Mouse (Mus musculus) MEL (cell line): ENCODE results near the gene Hist2h2aa1. TPM values are rescaled to one million over a fixed set of nuclear protein-coding genes. Genes with fewer than 3 reads are reported as not detected.

Source experiments
- DNase-seq: peaks from one replicate; pipeline ENCODE4 v3.0.0; 2011; ENCODE audit warnings: low read depth, low spot score
- H3K27ac ChIP-seq: 2 replicates; pipeline ENCODE4 v1.5.1; 2012; ENCODE audit warnings: low read depth, mild to moderate bottlenecking, control low read depth, low read length, moderate library complexity; ENCODE audit not compliant: control insufficient read depth
- H3K27me3 ChIP-seq, 2 experiments: fragments of 150-350 bp in 1 of 2; sonication (generic) in 1 of 2; 2 replicates each; pipeline ENCODE4 v1.6.1; 2012; ENCODE audit warnings: low read length in 2 of 2, mild to moderate bottlenecking in 2 of 2, improper control_type of control experiment in 1 of 2, moderate library complexity in 1 of 2; ENCODE audit not compliant: insufficient read depth in 2 of 2, control insufficient read depth in 1 of 2
- H3K36me3 ChIP-seq, 2 experiments: 2 replicates each; pipeline ENCODE4 v1.6.1; 2012 to 2014; ENCODE audit warnings: low read length in 2 of 2, improper control_type of control experiment in 1 of 2, inconsistent platforms in 1 of 2, mild to moderate bottlenecking in 1 of 2; ENCODE audit not compliant: insufficient read depth in 2 of 2, control insufficient read depth in 1 of 2
- H3K4me1 ChIP-seq, 2 experiments: fragments of 150-350 bp in 1 of 2; sonication (generic) in 1 of 2; 2 replicates each; pipeline ENCODE4 v1.6.1; 2012; ENCODE audit warnings: low read length in 2 of 2, improper control_type of control experiment in 1 of 2, mild to moderate bottlenecking in 1 of 2; ENCODE audit not compliant: insufficient read depth in 2 of 2, control insufficient read depth in 1 of 2
- H3K4me3 ChIP-seq, 2 experiments: fragments of 150-350 bp in 1 of 2; sonication (generic) in 1 of 2; 2 replicates each; pipeline ENCODE4 v1.5.1; 2012; ENCODE audit warnings: low read depth in 2 of 2, low read length in 2 of 2, mild to moderate bottlenecking in 2 of 2, moderate library complexity in 2 of 2, control low read depth in 1 of 2, improper control_type of control experiment in 1 of 2; ENCODE audit not compliant: control insufficient read depth in 1 of 2, insufficient read depth in 1 of 2
- H3K79me2 ChIP-seq: 2 replicates; pipeline ENCODE4 v1.6.1; 2012; ENCODE audit warnings: mild to moderate bottlenecking, low read length, moderate library complexity; ENCODE audit not compliant: control insufficient read depth, poor library complexity, insufficient read depth
- H3K9ac ChIP-seq: 2 replicates; pipeline ENCODE4 v1.6.1; 2012; ENCODE audit warnings: low read depth, mild to moderate bottlenecking, control low read depth, low read length, moderate library complexity; ENCODE audit not compliant: control insufficient read depth, poor library complexity, severe bottlenecking
- H3K9me3 ChIP-seq: fragments of 150-350 bp; sonication (generic); replicated peaks from 2 replicates; pipeline ENCODE4 v1.6.1; 2012; ENCODE audit warnings: mild to moderate bottlenecking, low read length, improper control_type of control experiment, moderate library complexity; ENCODE audit not compliant: insufficient read depth
- BHLHE40 ChIP-seq: IDR thresholded peaks from 2 replicates; pipeline ENCODE4 v1.6.1; 2012; ENCODE audit warnings: low read depth, mild to moderate bottlenecking, inconsistent platforms, low read length, improper control_type of control experiment, borderline replicate concordance
- ELF1 ChIP-seq: IDR thresholded peaks from 2 replicates; pipeline ENCODE4 v1.6.1; 2014; ENCODE audit warnings: low read depth, mild to moderate bottlenecking, inconsistent platforms, low read length, improper control_type of control experiment, moderate library complexity
- JUND ChIP-seq: IDR thresholded peaks from 2 replicates; pipeline ENCODE4 v1.6.1; 2011; ENCODE audit warnings: low read depth, mild to moderate bottlenecking, improper control_type of control experiment, low read length
- KAT2A ChIP-seq: conservative IDR thresholded peaks from 2 replicates; pipeline ENCODE4 v1.6.1; 2012; ENCODE audit warnings: low read depth, low read length, improper control_type of control experiment, inconsistent platforms
- MAFK ChIP-seq: IDR thresholded peaks from 2 replicates; pipeline ENCODE4 v1.6.1; 2011; ENCODE audit warnings: low read depth, mild to moderate bottlenecking, low read length, improper control_type of control experiment, borderline replicate concordance
- MEF2A ChIP-seq: IDR thresholded peaks from 2 replicates; pipeline ENCODE4 v1.6.1; 2014; ENCODE audit warnings: low read depth, mild to moderate bottlenecking, inconsistent platforms, low read length, improper control_type of control experiment; ENCODE audit not compliant: poor library complexity, insufficient replicate concordance, severe bottlenecking; ENCODE audit errors: extremely low read depth
- MYB ChIP-seq: IDR thresholded peaks from 2 replicates; pipeline ENCODE4 v1.6.1; 2011; ENCODE audit warnings: mild to moderate bottlenecking, low read depth, low read length, improper control_type of control experiment
- NELFE ChIP-seq: IDR thresholded peaks from 2 replicates; pipeline ENCODE4 v1.6.1; 2011; ENCODE audit warnings: low read depth, low read length, improper control_type of control experiment
- POLR2A ChIP-seq, 2 experiments: IDR thresholded peaks; 2 replicates each; pipeline ENCODE4 v1.6.1; 2011 to 2012; ENCODE audit warnings: low read length in 2 of 2, mild to moderate bottlenecking in 2 of 2, control low read depth in 1 of 2, improper control_type of control experiment in 1 of 2, low read depth in 1 of 2, moderate library complexity in 1 of 2; ENCODE audit not compliant: control insufficient read depth in 1 of 2, insufficient read depth in 1 of 2, poor library complexity in 1 of 2
- TBP ChIP-seq: IDR thresholded peaks from 2 replicates; pipeline ENCODE4 v1.8.0; 2011; ENCODE audit warnings: low read depth, low read length, improper control_type of control experiment
- USF1 ChIP-seq: IDR thresholded peaks from 2 replicates; pipeline ENCODE4 v1.6.1; 2014; ENCODE audit warnings: low read depth, mild to moderate bottlenecking, inconsistent platforms, low read length, improper control_type of control experiment, moderate library complexity
- polyA plus RNA-seq, 2 experiments: library from polyadenylated mRNA; stranded (reverse) in 1 of 2; unstranded in 1 of 2; fragments of >175 nt in 1 of 2; fragments of >200 nt in 1 of 2; gene quantifications; 2 replicates each; pipeline versions ENCODE4 v1.2.1 to v1.2.4; 2012; ENCODE audit warnings: low replicate concordance in 2 of 2, low read depth in 1 of 2; ENCODE audit not compliant: insufficient read length in 2 of 2, insufficient read depth in 1 of 2, missing spikeins in 1 of 2
- total RNA-seq: library from RNA; depleted of rRNA; stranded (reverse); fragments of 300-350 nt; gene quantifications from 2 replicates; pipeline ENCODE4 v1.2.3, GENCODE M21; 2012

The Hist2h2aa1 gene
- total and polyA plus RNA-seq, 3 experiments: 1.5 to 3,456 TPM; not detected in 1

DNA sequence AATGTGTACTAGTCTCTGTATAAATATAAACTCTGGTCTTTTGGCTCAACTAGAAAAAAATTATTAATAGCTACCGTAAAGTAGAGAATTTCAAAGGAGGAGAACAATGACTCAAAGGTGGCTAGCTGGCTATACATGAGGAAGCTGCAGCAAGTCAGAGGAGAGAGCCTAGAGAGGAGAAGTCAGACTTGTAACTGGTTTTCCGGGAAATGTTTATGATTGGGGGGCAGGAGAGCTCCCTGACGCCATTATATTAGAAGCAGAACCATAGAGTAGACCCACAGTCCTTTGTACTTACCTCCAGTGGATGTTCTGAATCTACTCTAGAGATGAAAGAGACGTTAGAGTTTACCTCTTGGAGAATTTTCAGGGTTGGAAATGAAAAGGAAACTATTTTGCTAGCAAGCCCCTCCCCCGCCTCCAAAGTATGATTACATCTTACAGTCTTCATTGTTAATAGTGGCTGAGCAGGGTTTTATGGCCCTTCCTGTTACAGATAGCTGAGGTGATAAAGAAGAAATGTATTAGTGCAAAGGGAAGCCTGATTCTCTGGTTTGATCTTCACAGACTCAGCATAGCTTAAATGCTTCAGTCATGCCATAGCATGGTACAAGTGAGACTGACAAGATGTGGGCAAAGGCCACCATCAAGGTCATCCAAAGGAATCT, 10.8 kb downstream of the Hist2h2aa1 start:
- Histone ChIP-seq H3K27ac (peak overlapping the region; percentile 58), H3K79me2 (no peaks in the 10 kb centered on the region), H3K4me1 (peaks cover 28 to 57% of the 10 kb centered on the region in 2 experiments), H3K27me3 (no peaks in the 10 kb centered on the region), H3K9me3 (no peaks in the 10 kb centered on the region), H3K4me3 (peak overlapping the region; percentile 11 to 44; a peak in 3 of 4 replicates), H3K9ac (peak overlapping the region; percentile 54), H3K36me3 (peaks cover 0 to 50% of the 10 kb centered on the region in 2 experiments; a peak in 2 of 4 replicates)
- DNase-seq: peak; percentile 66
- TF ChIP-seq MEF2A: no peak
- TF ChIP-seq KAT2A: no peak
- no peak for TF ChIP-seq USF1

DNA sequence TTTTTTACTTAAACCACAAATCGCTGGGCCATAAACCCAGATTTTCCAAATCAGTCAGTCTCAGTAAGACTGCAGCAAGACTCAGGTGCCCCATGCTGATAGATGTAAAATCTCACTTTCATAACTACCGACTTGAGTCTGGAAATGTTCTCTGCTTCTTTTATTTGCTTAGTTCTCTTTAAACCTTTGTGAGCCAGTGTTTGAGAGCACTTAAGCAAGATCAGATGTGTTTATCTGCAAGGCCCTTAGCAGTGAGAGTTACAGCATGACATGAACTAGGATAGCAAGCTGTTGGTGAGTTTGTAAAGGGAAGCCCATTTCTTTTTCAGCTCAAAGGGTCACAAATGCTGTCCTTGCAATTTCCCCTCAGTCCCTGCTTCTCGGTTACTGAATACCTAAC, 11.9 kb downstream of the Hist2h2aa1 start:
- peaks cover 0 to 55% of the 10 kb centered on the region in 2 experiments; a peak in 2 of 4 replicates for H3K36me3 ChIP-seq
- no peak overlapping the region for H3K27ac ChIP-seq
- H3K79me2 ChIP-seq: no peaks in the 10 kb centered on the region
- no peak for TF ChIP-seq BHLHE40
- no peak for TF ChIP-seq POLR2A (IDR thresholded peaks at IDR 0.05; ENCODE audit: control insufficient read depth in 1 of 2, insufficient read depth in 1 of 2, low read depth in 1 of 2, low read length in 2 of 2, poor library complexity in 1 of 2)
- TF ChIP-seq ELF1: no peak
- TF ChIP-seq TBP: no peak
- TF ChIP-seq MYB: no peak
- peaks cover 28 to 61% of the 10 kb centered on the region in 2 experiments for H3K4me1 ChIP-seq
- H3K4me3 ChIP-seq: no peak overlapping the region
- peak; percentile 51 for DNase-seq
- H3K9me3 ChIP-seq: no peaks in the 10 kb centered on the region
- no peaks in the 10 kb centered on the region for H3K27me3 ChIP-seq
- H3K9ac ChIP-seq: no peak overlapping the region

DNA sequence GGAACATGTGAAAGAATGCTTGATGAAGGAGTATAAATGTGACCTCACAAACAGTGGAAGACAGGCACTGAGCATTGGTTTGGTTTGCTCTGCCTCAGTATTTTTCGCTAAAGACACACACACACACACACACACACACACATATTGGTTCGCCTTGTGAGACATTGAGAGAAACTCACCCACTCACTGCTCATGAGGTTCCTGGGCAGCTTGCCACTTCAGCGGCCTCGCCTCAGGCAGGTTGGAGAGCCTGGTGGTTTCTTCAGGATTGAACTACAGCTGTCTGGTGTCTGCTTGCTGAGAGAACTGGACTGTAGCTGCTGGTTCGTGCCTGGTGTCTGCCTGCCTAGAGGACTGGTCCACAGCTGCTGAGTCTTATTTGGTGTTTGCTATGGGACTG, 14.9 kb downstream of the Hist2h2aa1 start:
- H3K79me2 ChIP-seq: peaks cover 7% of the 10 kb centered on the region; the same call in 1 of the 2 replicates
- peak; percentile 76 for DNase-seq
- peak overlapping the region; percentile 31; the same call in 1 of the 2 replicates for H3K27ac ChIP-seq
- H3K9me3 ChIP-seq: no peaks in the 10 kb centered on the region
- H3K36me3 ChIP-seq: peaks cover 0 to 46% of the 10 kb centered on the region in 2 experiments; a peak in 2 of 4 replicates
- no peak overlapping the region for H3K9ac ChIP-seq
- peaks cover 19 to 53% of the 10 kb centered on the region in 2 experiments for H3K4me1 ChIP-seq
- no peaks in the 10 kb centered on the region for H3K27me3 ChIP-seq
- TF ChIP-seq MAFK: no peak
- no peak for TF ChIP-seq MYB
- no peak for TF ChIP-seq JUND
- no peak for TF ChIP-seq NELFE
- TF ChIP-seq, all 39 proteins: peak for 0
- H3K4me3 ChIP-seq: no peak overlapping the region
